Mouse (Mus musculus) adrenal gland, adult 2 months (tissue): Measurements from ENCODE around the gene Zfp185. TPM values are rescaled to one million over a fixed set of nuclear protein-coding genes. Genes with fewer than 3 reads are reported as not detected.

Experiments used
- DNase-seq: peaks from one replicate; pipeline ENCODE4 v3.0.0; 2021
- long read RNA-seq: library from polyadenylated mRNA; stranded (forward); transcript quantifications from one replicate; pipeline ENCODE4 v2.0.0, GENCODE M21; 2021
- polyA plus RNA-seq: library from polyadenylated mRNA; depleted of rRNA; stranded (reverse); fragments of >200 nt; gene quantifications from 2 replicates; pipeline ENCODE4 v1.2.3, GENCODE M21; 2012; rRNA removed
- total RNA-seq, 2 experiments: library from RNA; stranded (reverse); gene quantifications; 2 replicates each; pipeline ENCODE4 v1.2.3; 2021

The Zfp185 gene
- total RNA-seq (1 to 10 TPM; 2.4 to 3.6 TPM), polyA plus RNA-seq (2.4 and 2.5 TPM in 2 replicates)
- long read RNA-seq, partial matches to known transcripts = 0 of 1 reads
- long read RNA-seq, other reads (novel, unspliced or antisense) = 0 of 1 reads

DNA sequence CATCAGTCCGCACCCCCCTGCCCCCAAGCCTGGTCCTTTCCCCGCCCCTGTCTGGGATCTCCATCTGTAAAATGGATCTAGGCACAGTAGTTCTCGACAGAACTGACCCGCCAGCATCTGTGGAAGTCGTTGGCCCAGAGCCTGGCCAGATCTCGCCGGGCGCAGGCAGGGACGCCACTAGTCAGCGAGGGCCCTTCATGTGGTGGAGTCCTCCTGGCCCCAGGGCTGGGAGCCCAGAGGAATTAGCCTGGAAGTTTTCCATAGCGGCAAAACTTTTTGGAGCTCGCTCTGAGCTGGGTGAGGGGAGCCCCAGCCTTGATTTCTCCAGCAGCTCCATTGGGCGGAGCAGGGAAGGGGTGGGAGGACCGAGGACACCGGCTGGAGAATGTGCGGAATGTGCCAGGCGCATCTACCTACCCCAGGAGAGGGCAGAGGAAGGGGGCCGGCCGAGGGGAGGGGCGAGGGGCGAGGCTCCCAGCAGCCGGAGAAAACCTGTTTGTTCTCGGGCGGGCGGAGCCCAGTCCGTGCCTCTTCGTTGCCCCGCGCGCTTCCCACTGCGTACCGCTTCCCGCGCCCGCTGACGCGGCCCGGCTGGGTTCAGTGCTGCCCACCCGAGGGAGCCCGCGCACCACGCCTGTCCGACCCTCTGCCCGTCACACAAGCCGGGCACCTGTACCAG lies at the start of gene Zfp185:
TSS of gene Zfp185 (plus strand) at position 499 of the 679 bp plus-strand sequence.
- DNase-seq = peak; percentile 59

DNA sequence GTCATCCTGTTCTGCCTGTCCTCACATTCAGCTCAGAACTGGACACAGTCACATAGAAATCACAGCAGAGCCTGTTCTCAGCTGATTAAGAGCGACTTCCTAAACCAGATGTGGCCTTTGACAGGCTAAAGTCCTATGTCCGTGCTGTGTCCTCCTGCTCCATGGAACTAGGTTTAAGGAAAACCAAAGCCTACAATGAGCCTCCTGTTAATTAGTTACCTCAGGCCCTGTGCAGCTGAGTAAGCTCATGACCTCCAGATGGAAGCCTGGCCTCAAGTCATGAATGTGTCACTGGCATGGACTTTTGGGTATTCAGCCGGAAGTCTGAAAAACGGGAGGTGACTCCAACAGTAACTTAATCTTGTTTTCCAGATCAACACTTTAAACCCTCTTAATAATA lies 33.7 kb upstream of the Zfp185 start:
- DNase-seq = no peak

GRCm38 (mm10) chrX:72956486-72956885 lies 30.7 kb upstream of the Zfp185 start:
- no peak for DNase-seq

GRCm38 (mm10) chrX:72960431-72960830 lies 26.7 kb upstream of the Zfp185 start:
- DNase-seq = no peak

DNA sequence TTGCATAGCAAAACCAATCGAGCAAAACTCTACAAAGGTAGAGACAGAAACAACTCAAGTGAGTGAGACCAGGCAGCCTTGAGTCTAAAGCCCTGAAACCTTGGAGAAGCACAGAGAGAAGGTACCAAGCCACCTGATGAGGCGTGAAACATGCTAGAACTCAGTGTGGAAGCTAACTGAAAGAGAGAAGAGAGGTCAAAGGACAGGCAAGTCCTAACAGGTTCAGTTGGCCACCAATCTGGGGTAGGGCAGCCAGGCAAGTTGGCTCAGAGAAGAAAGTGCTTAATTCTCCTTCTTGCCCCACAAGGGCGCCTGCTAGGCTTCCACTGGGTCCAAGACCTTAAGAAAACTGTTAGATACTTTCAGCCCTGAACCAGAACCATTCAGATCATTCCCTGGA lies 25.6 kb upstream of the Zfp185 start:
- DNase-seq = no peak

DNA sequence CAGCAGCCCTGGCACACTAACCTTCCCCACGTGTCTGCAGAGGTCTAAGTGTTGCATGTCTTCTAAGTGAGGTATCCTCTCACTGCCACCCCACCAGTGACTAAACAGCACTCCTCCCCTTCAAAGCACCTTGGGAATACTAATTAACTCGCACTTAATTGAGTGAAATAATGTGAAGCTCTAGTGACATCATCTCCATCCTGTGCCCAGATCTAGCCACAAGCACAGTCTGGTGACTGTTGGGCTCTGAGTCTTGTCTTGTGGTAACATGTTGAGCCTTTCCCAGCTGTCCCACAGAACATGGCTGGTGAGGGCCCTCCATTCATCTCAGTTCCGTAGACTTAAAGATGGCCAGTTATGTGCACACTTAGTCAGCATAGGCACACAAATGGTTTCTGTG lies 24.4 kb upstream of the Zfp185 start:
- no peak for DNase-seq

DNA sequence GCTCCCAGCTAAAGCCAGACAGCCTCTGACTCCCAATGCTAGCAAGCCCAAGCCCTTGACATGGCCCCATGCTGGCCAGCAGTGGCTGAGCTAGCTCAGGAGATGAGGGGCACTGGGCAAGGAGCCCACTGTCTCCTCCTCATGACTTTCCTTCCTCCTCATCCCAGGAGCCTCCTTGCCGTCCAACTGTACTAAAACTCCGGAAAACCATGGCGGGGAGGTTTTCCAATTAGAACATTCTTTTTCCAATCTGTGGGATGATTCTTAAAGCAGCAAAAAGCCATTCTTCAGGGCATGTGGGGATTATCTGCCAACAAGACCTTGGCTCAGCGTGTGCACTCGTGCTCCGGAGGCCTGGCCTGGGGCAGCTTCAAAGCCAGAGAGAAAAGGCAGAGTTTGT lies 4.3 kb upstream of the Zfp185 start:
- DNase-seq = no peak

DNA sequence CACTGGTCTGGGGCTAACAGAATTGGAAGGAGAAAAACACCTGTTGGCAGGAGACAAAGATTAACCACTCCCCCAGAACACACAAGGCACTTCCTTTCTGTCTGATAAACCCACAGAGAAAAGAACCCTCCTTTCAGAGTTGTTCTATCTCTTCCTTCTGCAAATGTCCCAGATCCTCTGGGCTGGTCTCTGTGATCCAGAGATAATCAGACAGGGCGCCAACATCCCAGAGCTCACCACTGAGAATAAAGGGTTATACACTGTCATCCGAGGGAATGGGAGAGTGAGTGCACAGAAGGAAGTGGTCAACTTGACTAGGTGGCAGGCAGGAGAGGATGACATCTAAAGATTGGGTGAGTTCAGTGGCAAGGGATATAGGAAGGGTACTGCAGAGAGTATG lies 1.5 kb upstream of the Zfp185 start:
- DNase-seq = no peak

GRCm38 (mm10) chrX:72987520-72987905 lies 374 bp downstream of the Zfp185 start:
- DNase-seq = no peak

- no peak for DNase-seq
These were observed 1.3 kb downstream of the Zfp185 start for GRCm38 (mm10) chrX:72988431-72988830.

DNA sequence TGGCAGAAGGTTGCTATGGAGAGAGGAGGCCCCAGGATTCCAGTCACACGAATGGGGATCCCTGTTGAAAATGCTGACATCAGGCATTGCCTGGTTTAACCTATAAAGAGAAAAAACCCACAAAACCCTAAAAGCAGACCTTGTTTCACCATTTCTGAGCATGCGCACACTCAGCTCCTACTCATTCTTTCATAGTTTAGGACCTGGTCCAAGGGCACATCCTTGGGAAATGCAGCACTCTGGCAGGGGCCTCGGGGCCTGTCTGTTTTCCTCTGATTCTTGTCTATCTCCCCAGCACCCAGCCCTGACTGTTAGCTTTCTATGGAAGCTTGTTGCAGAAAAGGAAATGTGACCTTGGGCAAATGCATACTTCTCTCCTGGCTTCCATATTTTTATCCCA lies 3.4 kb downstream of the Zfp185 start:
- peak; percentile 43 for DNase-seq

GRCm38 (mm10) chrX:72992291-72992919 lies 5.3 kb downstream of the Zfp185 start:
- DNase-seq = no peak

DNA sequence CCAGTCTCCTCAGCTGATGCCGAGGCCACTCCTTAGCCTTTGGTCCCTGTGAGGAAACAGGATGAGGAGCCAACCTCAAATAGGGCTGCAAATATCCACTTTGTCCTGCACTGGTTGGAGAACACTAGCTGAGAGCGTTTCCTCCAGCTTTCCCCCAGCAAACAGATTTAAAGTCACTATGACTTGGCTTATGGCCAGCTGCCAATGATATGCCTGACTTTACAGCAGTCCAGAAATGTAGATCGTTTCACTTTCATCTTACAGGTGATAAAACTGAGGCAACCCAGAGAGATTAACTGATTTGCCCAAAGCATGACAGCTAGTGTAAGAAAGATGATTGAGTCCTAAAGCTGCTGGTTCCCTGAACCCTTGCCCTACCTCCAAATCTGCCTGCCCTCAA lies 8.4 kb downstream of the Zfp185 start:
- DNase-seq = no peak

DNA sequence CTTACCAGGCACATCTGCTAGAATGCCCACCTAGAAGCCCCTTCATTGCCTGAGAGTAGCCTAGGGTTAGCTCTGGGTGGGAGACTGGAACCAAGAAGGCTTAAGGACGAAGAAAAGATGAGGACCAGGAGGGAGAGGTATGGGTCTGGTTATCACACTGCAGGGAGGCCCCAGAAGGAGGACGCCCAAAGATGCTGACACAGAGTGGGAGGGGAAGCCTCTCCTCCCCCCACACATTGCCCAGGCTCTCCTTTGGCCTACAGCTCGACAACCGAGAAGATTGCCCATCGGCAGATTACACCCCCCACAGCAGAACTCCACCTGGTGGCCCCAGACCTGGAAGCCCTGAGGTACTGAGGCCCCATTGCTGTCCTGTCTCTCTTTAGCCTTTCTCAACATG lies 16.0 kb downstream of the Zfp185 start:
- no peak for DNase-seq

- DNase-seq = no peak
These were observed 18.5 kb downstream of the Zfp185 start for GRCm38 (mm10) chrX:73005678-73006077.

DNA sequence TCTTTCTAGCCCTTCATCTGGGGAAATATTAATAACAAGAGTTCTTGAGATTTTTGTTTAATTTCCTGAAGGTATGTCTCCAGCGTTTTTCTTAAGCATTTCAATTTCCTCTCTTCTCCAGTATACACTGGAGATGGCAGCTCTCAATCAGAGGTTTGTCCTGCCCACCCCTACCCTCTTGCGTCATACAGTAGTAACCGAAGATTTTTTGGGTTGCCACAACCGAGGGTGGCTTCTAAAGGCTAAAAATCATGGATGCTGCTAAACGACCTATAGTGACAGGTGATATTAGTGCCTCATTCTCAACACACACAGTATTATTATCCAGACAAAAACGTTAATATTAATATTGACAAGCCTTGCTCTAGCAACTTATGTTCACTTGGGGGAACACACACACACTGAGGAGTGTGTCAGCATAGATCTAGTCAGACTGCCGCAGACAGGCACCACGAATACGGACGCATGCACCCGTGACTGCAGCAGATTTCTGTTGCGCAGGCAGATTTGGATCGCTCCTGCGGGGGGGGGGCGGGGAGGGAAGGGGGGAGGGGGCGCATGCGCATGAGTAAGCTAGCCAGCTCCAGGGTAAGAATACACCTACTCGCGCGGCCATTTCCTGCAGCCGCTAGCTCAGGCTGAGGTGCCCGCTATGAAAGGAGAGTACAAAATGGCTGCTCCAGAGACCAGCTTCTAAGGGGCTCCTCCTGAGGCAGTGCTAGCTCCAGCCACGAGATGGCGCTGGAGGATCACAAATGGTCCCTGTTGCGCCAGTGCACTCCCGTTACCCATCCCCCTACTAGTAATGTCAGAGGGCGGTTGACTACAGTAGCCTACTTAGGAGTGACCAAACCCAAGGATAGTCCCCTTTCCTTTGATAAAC lies 20.7 kb downstream of the Zfp185 start:
- DNase-seq = peak; percentile 94

DNA sequence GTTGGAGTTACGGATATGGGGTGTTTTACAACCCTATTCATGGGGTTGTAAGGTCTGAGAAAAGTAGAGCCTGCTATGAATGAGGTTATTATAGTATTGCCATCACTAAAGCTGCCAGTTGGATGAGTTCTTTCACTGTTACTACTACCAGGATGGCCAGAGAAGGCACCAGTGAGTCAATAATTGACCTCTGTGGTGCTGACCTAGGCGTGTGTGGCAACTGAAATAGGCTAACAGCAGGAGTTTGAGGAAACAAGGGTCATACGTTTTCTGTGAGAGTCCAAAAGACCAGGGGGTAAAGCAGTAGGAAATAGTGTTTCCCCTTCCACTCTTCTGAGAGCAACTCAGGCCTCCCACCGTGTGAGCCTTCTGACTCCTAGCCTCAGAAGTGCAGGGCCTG lies 25.7 kb downstream of the Zfp185 start:
- DNase-seq = no peak

DNA sequence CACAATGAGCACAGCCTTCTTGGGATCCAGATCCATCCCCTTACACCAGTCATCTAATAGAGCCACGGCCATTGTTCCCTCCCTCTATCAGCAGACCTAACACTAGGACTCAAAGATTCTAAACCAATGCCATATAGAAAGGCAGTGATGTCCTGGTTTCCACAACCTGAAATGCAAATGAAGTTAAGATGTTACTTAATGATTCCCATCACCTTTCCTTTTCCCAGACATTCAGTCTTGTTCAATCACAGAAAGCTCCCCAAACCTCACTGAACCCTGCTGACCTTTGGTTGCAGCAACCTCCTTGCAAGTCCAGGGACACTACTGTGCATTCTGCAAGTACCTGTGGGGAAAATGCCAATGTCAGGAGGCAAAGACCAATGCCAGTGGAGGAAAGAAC lies 49.9 kb downstream of the Zfp185 start, which contains the start of gene Pnma5:
TSS of gene Pnma5 (minus strand) at position 101 of the 400 bp plus-strand sequence.
- no peak for DNase-seq

DNA sequence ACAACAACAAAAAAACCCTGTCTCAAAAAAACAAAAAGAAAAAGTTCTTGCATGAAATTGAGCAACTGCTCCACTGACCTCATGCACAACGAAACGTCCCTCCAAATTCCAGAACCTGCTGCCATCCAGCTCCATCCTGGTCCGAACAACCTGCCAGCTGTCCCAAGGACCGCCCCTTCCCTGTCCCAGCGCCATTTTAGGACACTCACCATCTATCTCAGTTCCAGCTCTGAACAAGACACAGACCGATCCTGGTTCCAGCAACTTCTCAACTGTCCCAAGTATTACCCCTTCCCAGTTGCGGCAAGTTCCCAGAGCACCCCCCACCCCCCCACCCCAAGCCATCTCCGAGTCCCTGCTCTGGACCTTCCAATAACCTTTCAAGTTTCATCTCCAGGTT lies 51.7 kb downstream of the Zfp185 start:
- DNase-seq = no peak

DNA sequence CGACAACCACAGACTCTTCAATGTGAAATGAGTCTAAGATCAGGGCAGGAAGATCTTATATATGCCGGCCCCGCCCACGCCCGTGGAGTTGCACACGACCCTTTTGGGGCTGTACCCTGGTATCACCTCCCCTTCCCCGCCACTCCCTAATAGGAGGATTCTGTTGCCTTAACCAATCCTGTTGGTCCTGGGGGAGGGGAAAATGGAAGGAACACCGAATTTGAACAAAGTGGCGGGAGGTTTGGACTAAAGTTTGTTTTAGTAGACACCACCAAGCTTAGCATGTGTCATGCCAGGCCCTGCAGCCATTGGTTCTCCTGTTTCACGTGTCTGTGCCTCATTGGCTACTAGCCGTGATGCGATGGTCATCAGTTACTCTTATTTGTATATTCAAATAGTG lies 52.5 kb downstream of the Zfp185 start:
- no peak for DNase-seq

GRCm38 (mm10) chrX:73053860-73054563 lies 66.9 kb downstream of the Zfp185 start:
- peak; percentile 92 for DNase-seq

DNA sequence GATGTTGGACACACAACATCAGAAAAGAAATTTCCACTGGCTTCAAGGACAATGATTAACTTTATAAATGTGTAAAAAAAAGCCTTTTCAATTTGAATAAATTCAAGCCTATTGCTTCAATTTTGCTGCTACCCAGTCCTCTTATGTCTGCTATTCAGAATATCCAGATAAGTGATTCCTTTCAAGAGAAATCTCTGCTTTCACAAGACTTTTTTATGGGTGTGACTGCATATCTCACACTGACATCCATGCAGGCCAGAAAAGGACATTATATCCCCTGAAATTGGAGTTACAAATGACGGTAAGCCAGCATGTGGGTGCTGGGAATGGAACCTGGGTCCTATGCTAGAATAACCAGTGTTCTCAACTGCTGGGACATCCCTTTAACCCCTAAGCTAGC lies 74.4 kb downstream of the Zfp185 start:
- DNase-seq = no peak
